Mouse (Mus musculus) left cerebral cortex, adult 2 months (tissue): ENCODE results near the gene Olfr984. TPM values are rescaled to one million over a fixed set of nuclear protein-coding genes. Genes with fewer than 3 reads are reported as not detected.

ENCODE experiments used
- DNase-seq, 2 experiments: peaks; one replicate each; pipeline ENCODE4 v3.0.0; 2021 to 2022; ENCODE audit warnings: low spot score in 2 of 2, mixed read lengths in 1 of 2; ENCODE audit errors: extremely low spot score in 1 of 2
- H3K27ac ChIP-seq: fragments of 200-600 bp; 2 replicates; pipeline ENCODE4 v1.8.1; 2022
- H3K4me3 ChIP-seq: fragments of 200-600 bp; 2 replicates; pipeline ENCODE4 v1.8.1; 2022
- CTCF ChIP-seq: fragments of 200-600 bp; IDR thresholded peaks from 2 replicates; pipeline ENCODE4 v1.8.1; 2022; ENCODE audit warnings: antibody characterized with exemption, mild to moderate bottlenecking, moderate library complexity
- intact Hi-C: fragments of 180-260 bp; cut with DNase I; formaldehyde crosslinking; loops from one replicate; pipeline ENCODE4 v1.15.1; 2025
- long read RNA-seq, 2 experiments: library from polyadenylated mRNA; stranded (forward); transcript quantifications; one replicate each; pipeline ENCODE4 v2.0.0; 2021; ENCODE audit warnings: borderline mapping rate in 2 of 2
- total RNA-seq, 2 experiments: library from RNA; stranded (reverse); gene quantifications; 2 replicates each; pipeline ENCODE4 v1.2.3; 2021

Gene Olfr984
- not detected for total RNA-seq
- long read RNA-seq, experiment 1 = 0 reads
- long read RNA-seq, experiment 2 = 0 reads

- Histone ChIP-seq H3K4me3 (no peak within 1 kb of the TSS), H3K27ac (no peak within 1 kb of the TSS)
- no peak for DNase-seq
- intact Hi-C loops = no loop called here
- TF ChIP-seq CTCF = no peak
Observed at GRCm38 (mm10) chr9:40114106-40114505, at the start of gene Olfr984. TSS of gene Olfr984 (minus strand) at chr9:40114206.

- intact Hi-C loops = no loop called here
- Histone ChIP-seq H3K4me3 (no peak overlapping the region), H3K27ac (no peak overlapping the region)
- DNase-seq = no peak
- no peak for TF ChIP-seq CTCF
Observed at GRCm38 (mm10) chr9:40155118-40155644, 41.2 kb upstream of the Olfr984 start.

- no peak overlapping the region for H3K4me3 ChIP-seq
- H3K27ac ChIP-seq = no peak overlapping the region
- intact Hi-C loops = no loop called here
- no peak for DNase-seq
- TF ChIP-seq CTCF = no peak
Observed at GRCm38 (mm10) chr9:40141544-40141943, 27.5 kb upstream of the Olfr984 start.

- DNase-seq = no peak
- intact Hi-C loops = no loop called here
- Histone ChIP-seq H3K4me3 (no peak overlapping the region), H3K27ac (no peak overlapping the region)
- TF ChIP-seq CTCF = no peak
Observed at GRCm38 (mm10) chr9:40139484-40139883, 25.5 kb upstream of the Olfr984 start.

- no peak overlapping the region for H3K27ac ChIP-seq
- DNase-seq = no peak
- intact Hi-C loops = no loop called here
- TF ChIP-seq CTCF = no peak
- no peak overlapping the region for H3K4me3 ChIP-seq
Observed at GRCm38 (mm10) chr9:40136987-40137688, 23.1 kb upstream of the Olfr984 start.

GRCm38 (mm10) chr9:40130556-40130955 lies 16.6 kb upstream of the Olfr984 start:
- H3K27ac ChIP-seq = no peak overlapping the region
- intact Hi-C loops = no loop called here
- no peak for TF ChIP-seq CTCF
- H3K4me3 ChIP-seq = no peak overlapping the region
- no peak for DNase-seq

GRCm38 (mm10) chr9:40130084-40130483 lies 16.1 kb upstream of the Olfr984 start, which contains the start of gene Olfr985:
TSS of gene Olfr985 (minus strand) at chr9:40130184.
- no peak for TF ChIP-seq CTCF
- no peak within 1 kb of the TSS for H3K27ac ChIP-seq
- no peak within 1 kb of the TSS for H3K4me3 ChIP-seq
- intact Hi-C loops = no loop called here
- DNase-seq = no peak

- no peak overlapping the region for H3K27ac ChIP-seq
- TF ChIP-seq CTCF = no peak
- intact Hi-C loops = no loop called here
- no peak for DNase-seq
- no peak overlapping the region for H3K4me3 ChIP-seq
Observed at GRCm38 (mm10) chr9:40117287-40117659, 3.3 kb upstream of the Olfr984 start.

GRCm38 (mm10) chr9:40116645-40117286 lies 2.8 kb upstream of the Olfr984 start:
- intact Hi-C loops = no loop called here
- DNase-seq = peak in 1 of 2 experiments; percentile 20
- no peak overlapping the region for H3K4me3 ChIP-seq
- no peak for TF ChIP-seq CTCF
- no peak overlapping the region for H3K27ac ChIP-seq

- Histone ChIP-seq H3K27ac (no peak overlapping the region), H3K4me3 (no peak overlapping the region)
- DNase-seq = no peak
- no peak for TF ChIP-seq CTCF
- intact Hi-C loops = no loop called here
Observed at GRCm38 (mm10) chr9:40094769-40095168, 19.2 kb downstream of the Olfr984 start.

GRCm38 (mm10) chr9:40093495-40093894 lies 20.5 kb downstream of the Olfr984 start, which contains the start of gene Olfr983:
TSS of gene Olfr983 (minus strand) at chr9:40093595.
- no peak within 1 kb of the TSS for H3K4me3 ChIP-seq
- DNase-seq = no peak
- intact Hi-C loops = no loop called here
- TF ChIP-seq CTCF = no peak
- no peak within 1 kb of the TSS for H3K27ac ChIP-seq

GRCm38 (mm10) chr9:40073529-40073928 lies 40.5 kb downstream of the Olfr984 start, which contains the start of gene Olfr982:
TSS of gene Olfr982 (plus strand) at chr9:40073829.
- DNase-seq = no peak
- H3K27ac ChIP-seq = no peak within 1 kb of the TSS
- no peak within 1 kb of the TSS for H3K4me3 ChIP-seq
- intact Hi-C loops = no loop called here
- TF ChIP-seq CTCF = no peak
